ENCODE assay signal across 17 mouse cellular contexts in the genomic region with DNA sequence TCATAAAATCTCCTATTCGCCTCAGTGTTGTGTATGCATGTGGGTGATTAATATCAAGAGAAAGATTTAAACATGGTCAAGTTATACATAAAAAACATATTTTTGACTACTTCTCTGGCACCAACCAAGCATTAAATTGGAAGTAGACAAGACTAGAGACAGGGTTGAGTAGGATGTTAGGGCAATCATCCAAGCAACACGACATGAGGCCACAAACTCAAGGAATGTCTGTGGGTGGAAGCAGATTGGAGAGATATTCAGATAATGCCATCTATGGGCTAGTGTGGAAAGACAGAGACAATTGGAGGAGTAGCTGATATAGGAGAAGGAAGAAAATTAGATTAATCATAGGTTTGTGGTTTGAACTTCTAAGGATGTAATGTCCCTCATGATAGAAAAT. TPM values are rescaled to one million over a fixed set of nuclear protein-coding genes. Genes with fewer than 3 reads are reported as not detected.
"Had no signal": no experiment of that assay in that cellular context is flagged by ENCODE, and none has a peak within 500 bp of the region (broad histone marks: within the 10 kb centered on the region; RNA-seq: fewer than 3 reads in every experiment).

No protein-coding gene starts in this region.

- H3K4me1 ChIP-seq: liver, embryonic 15.5 days; midbrain, embryonic 13.5 days; neural tube, embryonic 12.5 days had no signal

- DNase-seq: kidney, adult 8-10 months; kidney, postnatal 25 days; left cerebral cortex, postnatal 4 days; lung, adult 2 months; lung, postnatal 36 days; thymus, postnatal 4 days had no signal

- H3K27ac ChIP-seq: liver, embryonic 15.5 days; midbrain, embryonic 13.5 days; neural tube, embryonic 12.5 days; stomach, postnatal 0 days had no signal

- H3K9me3 ChIP-seq: liver, embryonic 15.5 days; midbrain, embryonic 13.5 days; neural tube, embryonic 12.5 days had no signal

- H3K4me2 ChIP-seq: liver, embryonic 11.5 days; liver, embryonic 15.5 days; midbrain, embryonic 13.5 days; neural tube, embryonic 12.5 days had no signal

- H3K27me3 ChIP-seq: liver, embryonic 15.5 days; midbrain, embryonic 13.5 days; neural tube, embryonic 12.5 days had no signal

- H3K4me3 ChIP-seq: liver, embryonic 15.5 days; midbrain, embryonic 13.5 days; myocyte; neural tube, embryonic 12.5 days had no signal

- H3K36me3 ChIP-seq: liver, embryonic 15.5 days; midbrain, embryonic 13.5 days; neural tube, embryonic 12.5 days had no signal

- ATAC-seq: inflammation-experienced regulatory T-cells, adult 6 months; intestine, postnatal 0 days; lung, postnatal 0 days; midbrain, embryonic 13.5 days had no signal

- H3K9ac ChIP-seq: liver, embryonic 15.5 days; midbrain, embryonic 13.5 days; neural tube, embryonic 12.5 days had no signal

RNA-seq across cellular contexts. Expression of a gene that starts 60.0 kb away (rescaled TPM):
- total RNA-seq: megakaryocyte progenitor cell, adult 5-6 weeks; neutrophil, adult 5-6 weeks had no signal
- polyA plus RNA-seq: liver, embryonic 15.5 days; lung, adult 2 months; lung, postnatal 0 days; myocyte had no signal
